Mouse (Mus musculus): Measurements from ENCODE around the gene Cd300e. TPM values are rescaled to one million over a fixed set of nuclear protein-coding genes. Genes with fewer than 3 reads are reported as not detected.

The Cd300e gene
- polyA plus RNA-seq, 1 experiment from 2014 or later = 0.40 TPM

Other genes with a start within 250 kb of the Cd300e start
- gene Gprc5c, start 211.0 kb downstream of the Cd300e start, polyA plus RNA-seq (2018) = 1.8 to 17.4 TPM (median 8.2 TPM) in 3 replicates
- 86.9 to 197 TPM (median 152 TPM) in 3 replicates for gene Cd300a, start 172.1 kb downstream of the Cd300e start, polyA plus RNA-seq (2018)
- gene Cd300lb, start 127.8 kb downstream of the Cd300e start, polyA plus RNA-seq (2018) = 149 to 198 TPM (median 167 TPM) in 3 replicates
- 0.56 TPM in 1 of 3 replicates, not detected in the others for gene Cd300c, start 93.0 kb downstream of the Cd300e start, polyA plus RNA-seq (2018)
- 65.0 to 269 TPM (median 145 TPM) in 3 replicates for gene Cd300ld, start 72.3 kb downstream of the Cd300e start, polyA plus RNA-seq (2018)
- gene Cd300c2, start 60.3 kb downstream of the Cd300e start, polyA plus RNA-seq (2018) = 329 to 356 TPM (median 335 TPM) in 3 replicates
- gene Cd300ld2, start 46.0 kb downstream of the Cd300e start, polyA plus RNA-seq (2018) = 0.44 to 2.5 TPM (median 1.1 TPM) in 3 replicates
- 22.8 to 58.2 TPM (median 33.8 TPM) in 3 replicates for gene Cd300ld4, start 35.2 kb downstream of the Cd300e start, polyA plus RNA-seq (2018)
- gene Cd300ld5, start 24.4 kb downstream of the Cd300e start, polyA plus RNA-seq (2018) = 8.7 to 52.5 TPM (median 20.9 TPM) in 3 replicates
- 341 to 1,001 TPM (median 699 TPM) in 3 replicates for gene Cd300ld3, start 13.8 kb downstream of the Cd300e start, polyA plus RNA-seq (2018)
- 0.43 to 1.1 TPM (median 0.64 TPM) in 3 replicates for gene Rab37, start 29.3 kb upstream of the Cd300e start, polyA plus RNA-seq (2018)
- gene Cd300lf, start 71.8 kb upstream of the Cd300e start, polyA plus RNA-seq (2018) = 76.9 to 122 TPM (median 90.4 TPM) in 3 replicates
- 158 to 302 TPM (median 169 TPM) in 3 replicates for gene Slc9a3r1, start 101.2 kb upstream of the Cd300e start, polyA plus RNA-seq (2018)
- gene Tmem104, start 125.3 kb upstream of the Cd300e start, polyA plus RNA-seq (2018) = 86.7 to 149 TPM (median 97.3 TPM) in 3 replicates
- 49.9 to 79.6 TPM (median 50.9 TPM) in 3 replicates for gene Nat9, start 125.7 kb upstream of the Cd300e start, polyA plus RNA-seq (2018)
- not detected in 3 replicates for gene Grin2c, start 205.1 kb upstream of the Cd300e start, polyA plus RNA-seq (2018)
- 2.3 to 6.0 TPM (median 4.3 TPM) in 3 replicates for gene Fdxr, start 214.9 kb upstream of the Cd300e start, polyA plus RNA-seq (2018)
- 0.52 to 1.4 TPM (median 0.90 TPM) in 3 replicates for gene Fads6, start 235.5 kb upstream of the Cd300e start, polyA plus RNA-seq (2018)
- gene Otop2, start 245.0 kb upstream of the Cd300e start, polyA plus RNA-seq (2018) = not detected in 3 replicates